14 mouse cellular contexts compared by ENCODE assay signal in genomic region chr6:67205081-67206037, GRCm38 (mm10).
"Had no signal": no experiment of that assay in that cellular context is flagged by ENCODE, and none has a peak within 500 bp of the region (broad histone marks: within the 10 kb centered on the region; RNA-seq: fewer than 3 reads in every experiment).

No protein-coding gene starts in this region.

- H3K27me3 ChIP-seq: liver, embryonic 13.5 days; midbrain, embryonic 13.5 days; neural tube, embryonic 13.5 days had no signal

- H3K4me3 ChIP-seq: left cerebral cortex, adult 2 months; liver, embryonic 13.5 days; midbrain, embryonic 13.5 days; myocyte; neural tube, embryonic 13.5 days had no signal

- H3K36me3 ChIP-seq: liver, embryonic 13.5 days; midbrain, embryonic 13.5 days; neural tube, embryonic 13.5 days had no signal

- DNase-seq: kidney, adult 18-20 months; kidney, postnatal 10 days; kidney, postnatal 36 days; layer of hippocampus, postnatal 36 days; liver, embryonic 13.5 days; lung, adult 2 months; lung, postnatal 14 days; lung, postnatal 4 days; thymus, adult 18-20 months; thymus, postnatal 36 days had no signal

- H3K4me1 ChIP-seq: liver, embryonic 13.5 days; midbrain, embryonic 13.5 days; neural tube, embryonic 13.5 days had no signal

- H3K27ac ChIP-seq: left cerebral cortex, adult 2 months; liver, embryonic 13.5 days; midbrain, embryonic 13.5 days; neural tube, embryonic 13.5 days had no signal
